Mouse (Mus musculus) R1 (cell line): ENCODE measurements around the gene Exoc4.

Experiments used
- DNase-seq: peaks from one replicate; pipeline ENCODE4 v3.0.0-alpha.2; 2018; ENCODE audit warnings: low read depth, low spot score

Exoc4 gene

GRCm38 (mm10) chr6:33866901-33867580 lies 618.2 kb downstream of the Exoc4 start:
- no peak for DNase-seq

GRCm38 (mm10) chr6:33869251-33869650 lies 620.4 kb downstream of the Exoc4 start:
- no peak for DNase-seq

GRCm38 (mm10) chr6:33870468-33871142 lies 621.7 kb downstream of the Exoc4 start:
- peak; percentile 91 for DNase-seq

GRCm38 (mm10) chr6:33871286-33871685 lies 622.4 kb downstream of the Exoc4 start:
- no peak for DNase-seq

- DNase-seq, result peak; percentile 43
Observed at GRCm38 (mm10) chr6:33872192-33872591, 623.3 kb downstream of the Exoc4 start.

- DNase-seq, result no peak
Observed at GRCm38 (mm10) chr6:33873000-33873399, 624.1 kb downstream of the Exoc4 start.

- DNase-seq, result no peak
Observed at GRCm38 (mm10) chr6:33874291-33875014, 625.6 kb downstream of the Exoc4 start.

- no peak for DNase-seq
Observed at GRCm38 (mm10) chr6:33884141-33884683, 635.3 kb downstream of the Exoc4 start.

- DNase-seq, result no peak
Observed at GRCm38 (mm10) chr6:33886941-33887340, 638.1 kb downstream of the Exoc4 start.

GRCm38 (mm10) chr6:33890926-33891325 lies 642.0 kb downstream of the Exoc4 start:
- no peak for DNase-seq

GRCm38 (mm10) chr6:33892142-33892541 lies 643.3 kb downstream of the Exoc4 start:
- DNase-seq, result no peak

GRCm38 (mm10) chr6:33899973-33900372 lies 651.1 kb downstream of the Exoc4 start:
- no peak for DNase-seq

GRCm38 (mm10) chr6:33900615-33901014 lies 651.7 kb downstream of the Exoc4 start:
- no peak for DNase-seq

GRCm38 (mm10) chr6:33905099-33905498 lies 656.2 kb downstream of the Exoc4 start:
- no peak for DNase-seq

- no peak for DNase-seq
Observed at GRCm38 (mm10) chr6:33910671-33911070, 661.8 kb downstream of the Exoc4 start.

GRCm38 (mm10) chr6:33913072-33913471 lies 664.2 kb downstream of the Exoc4 start:
- DNase-seq, result no peak

- DNase-seq, result no peak
Observed at GRCm38 (mm10) chr6:33913486-33913885, 664.6 kb downstream of the Exoc4 start.

GRCm38 (mm10) chr6:33913964-33914363 lies 665.1 kb downstream of the Exoc4 start:
- DNase-seq, result no peak

GRCm38 (mm10) chr6:33923571-33923970 lies 674.7 kb downstream of the Exoc4 start:
- no peak for DNase-seq

GRCm38 (mm10) chr6:33924888-33925287 lies 676.0 kb downstream of the Exoc4 start:
- no peak for DNase-seq

GRCm38 (mm10) chr6:33929342-33930086 lies 680.6 kb downstream of the Exoc4 start:
- peak; percentile 66 for DNase-seq
